Mouse (Mus musculus) large intestine, adult 2 months (tissue): ENCODE measurements around the gene Snap47. TPM values are rescaled to one million over a fixed set of nuclear protein-coding genes. Genes with fewer than 3 reads are reported as not detected.
"Not testable (repeated sequence)": the region's sequence is repeated elsewhere in the genome, so short reads cannot be mapped to it uniquely, and the experiment has no call there.

Experiments
- DNase-seq: peaks from one replicate; pipeline ENCODE4 v3.0.0-alpha.2; 2012; ENCODE audit warnings: low read depth, low spot score
- WGBS: fragments of 180-500 bp; shearing (Covaris S2); methylation state at CpG from one replicate; pipeline ENCODE4 v1.1.7; 2018; 5-methylcytosine and 5-hydroxymethylcytosine counted together
- polyA plus RNA-seq: library from polyadenylated mRNA; depleted of rRNA; stranded (reverse); fragments of >200 nt; gene quantifications from 2 replicates; pipeline ENCODE4 v1.2.3, GENCODE M21; 2012; rRNA removed

The Snap47 gene
- polyA plus RNA-seq, 1 experiment, result 21.6 TPM

DNA sequence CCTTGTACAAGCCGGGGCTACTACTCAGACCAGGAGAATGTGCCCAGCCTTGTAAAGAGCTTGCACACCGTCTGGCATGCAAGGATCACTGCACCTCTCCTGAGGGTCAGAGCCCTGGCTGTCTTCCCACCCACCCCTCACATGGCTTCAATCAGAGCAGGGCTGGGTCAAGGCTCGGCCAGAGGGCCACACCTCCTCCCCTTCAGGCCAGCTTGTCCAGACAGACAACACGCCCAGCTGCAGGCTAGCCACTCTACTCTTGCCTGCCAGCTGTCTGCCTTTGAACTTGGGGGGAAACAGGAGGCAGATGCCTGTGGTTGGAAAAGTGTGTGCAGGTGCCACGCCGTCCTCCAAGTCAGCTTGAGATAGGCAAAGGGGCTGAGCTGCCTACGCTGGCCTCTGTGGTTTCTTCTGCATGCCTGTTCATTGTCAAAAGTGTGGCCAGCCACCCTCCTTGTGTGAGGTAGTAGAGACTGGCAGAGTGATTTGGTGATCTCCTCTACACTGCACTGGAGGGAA is 66.5 kb downstream of the Snap47 start:
- no peak for DNase-seq
- WGBS, result 21% methylated on average over 7 of the region's 7 CpGs

DNA sequence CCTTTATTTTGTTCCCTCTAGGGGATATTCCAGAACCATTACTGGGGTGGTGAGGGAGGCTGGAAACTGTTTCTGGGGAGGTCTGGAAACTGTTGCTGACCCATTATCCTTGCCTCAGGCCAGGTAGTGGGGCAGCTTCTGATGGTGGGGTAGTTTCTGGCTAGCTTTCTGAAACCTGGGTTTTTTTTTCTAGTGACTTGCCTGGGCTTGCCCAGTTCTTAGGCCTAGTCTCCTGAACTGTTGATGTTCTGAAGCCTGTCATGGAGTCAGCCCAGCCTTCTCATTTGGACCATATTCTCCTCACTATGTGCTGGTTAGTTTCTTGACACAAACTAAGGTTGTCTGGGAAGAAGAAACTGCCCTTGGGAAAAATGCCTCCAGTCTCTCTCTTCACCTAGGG is 71.4 kb downstream of the Snap47 start:
- DNase-seq, result no peak

DNA sequence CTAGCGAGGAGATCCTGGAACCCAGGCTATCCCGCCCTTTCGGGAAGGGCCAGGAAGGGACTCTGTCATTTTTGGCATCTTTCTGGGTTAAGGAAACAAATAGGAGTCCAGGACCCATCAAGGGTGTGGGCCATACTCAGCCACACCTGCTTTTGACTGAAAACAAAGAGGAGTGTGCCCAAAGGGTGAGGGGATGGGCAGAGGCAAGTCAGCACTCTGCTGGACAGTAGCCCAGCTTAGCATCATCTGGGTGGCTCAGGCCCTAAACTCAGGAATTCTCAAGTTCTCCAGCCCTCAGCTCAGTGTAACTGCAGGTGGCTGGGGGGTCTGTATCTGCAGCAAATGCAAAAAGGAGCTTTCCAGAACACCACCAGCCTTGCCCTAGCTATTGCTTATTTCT is 73.0 kb downstream of the Snap47 start:
- WGBS, result 63% methylated on average over 3 of the region's 3 CpGs
- no peak for DNase-seq

DNA sequence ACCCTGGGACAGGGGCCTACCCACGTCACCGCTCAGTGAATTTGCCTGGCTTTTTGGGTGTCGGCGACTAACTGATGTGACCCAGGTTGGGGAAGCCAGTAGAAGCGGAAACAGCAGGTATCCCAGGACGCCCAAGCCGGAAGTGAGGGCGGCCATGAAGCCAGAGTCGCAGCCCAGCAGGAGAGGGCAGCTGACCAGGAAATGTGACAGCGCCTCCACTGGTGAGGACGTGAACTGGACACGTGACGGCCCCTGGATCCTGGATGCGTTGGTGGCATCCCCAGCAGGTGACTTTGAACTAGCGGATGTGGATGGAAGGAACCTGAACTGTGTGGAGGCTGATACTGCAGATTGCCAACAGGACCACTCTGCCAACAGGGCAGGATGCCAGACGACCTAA is 75.5 kb downstream of the Snap47 start, which contains the start of gene Prss38:
TSS of gene Prss38 (minus strand) at position 183 of the 400 bp plus-strand sequence.
- DNase-seq, result no peak
- 81% methylated on average over 16 of the region's 16 CpGs for WGBS

DNA sequence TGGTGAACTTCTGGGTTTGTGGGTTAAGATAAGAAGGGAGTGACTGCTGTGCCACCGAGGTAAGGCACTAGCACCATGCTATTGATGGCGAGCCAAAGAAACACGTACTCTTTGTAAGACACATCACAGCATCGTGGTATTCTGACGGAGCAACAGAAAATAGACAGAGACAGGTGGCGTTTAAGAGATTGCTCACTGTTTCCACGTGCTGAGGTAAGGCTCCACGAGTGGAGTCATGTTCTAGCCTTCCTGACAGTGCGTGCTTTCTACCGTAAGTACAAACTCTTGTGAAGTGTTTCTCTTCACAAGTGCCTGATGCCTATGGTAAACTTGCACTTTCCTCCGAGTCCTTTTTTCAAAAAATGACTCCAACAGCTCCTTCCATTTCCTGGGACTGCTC is 81.1 kb downstream of the Snap47 start:
- no peak for DNase-seq
- 75% methylated on average over 11 of the region's 11 CpGs for WGBS

DNA sequence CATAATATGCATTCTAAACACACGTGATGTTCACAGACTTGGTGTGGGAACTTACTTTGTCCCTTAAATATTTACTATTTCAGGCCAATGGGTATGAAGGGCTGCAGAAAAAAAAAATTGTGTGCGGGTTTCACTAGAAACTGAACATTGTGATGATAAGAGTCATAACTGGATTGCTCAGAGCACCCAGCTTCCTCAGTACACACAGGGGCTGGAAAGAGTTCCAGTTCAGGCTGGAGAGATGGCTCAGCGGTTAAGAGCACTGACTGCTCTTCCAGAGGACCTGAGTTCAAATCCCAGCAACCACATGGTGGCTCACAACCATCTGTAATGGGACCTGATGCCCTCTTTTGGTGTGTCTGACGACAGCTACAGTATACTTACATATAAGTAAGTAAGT is 83.0 kb downstream of the Snap47 start:
- 70% methylated on average over 4 of the region's 4 CpGs for WGBS

DNA sequence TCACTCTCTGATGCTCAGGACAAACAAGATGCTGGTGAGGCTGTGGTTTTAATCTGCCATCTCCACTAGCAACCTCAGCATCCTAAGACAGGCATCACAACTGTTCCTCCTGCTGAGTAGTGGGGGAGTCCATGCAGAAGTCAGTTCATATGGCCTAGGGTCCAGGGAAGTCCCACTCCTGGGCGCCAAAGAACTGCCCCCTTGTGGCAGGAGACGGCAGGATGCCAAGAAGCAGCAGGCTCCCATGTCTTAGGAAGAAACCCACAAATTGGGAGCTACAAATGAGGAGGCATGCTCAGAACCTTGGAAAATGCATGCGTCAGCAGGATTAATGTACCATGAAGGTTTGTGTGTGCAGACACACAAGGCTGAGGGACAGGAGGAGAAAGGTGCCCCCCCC is 84.4 kb downstream of the Snap47 start:
- DNase-seq, result no peak

More for the DNA sequence above, 83.0 kb downstream of the Snap47 start:
- not testable (repeated sequence) for DNase-seq

DNA sequence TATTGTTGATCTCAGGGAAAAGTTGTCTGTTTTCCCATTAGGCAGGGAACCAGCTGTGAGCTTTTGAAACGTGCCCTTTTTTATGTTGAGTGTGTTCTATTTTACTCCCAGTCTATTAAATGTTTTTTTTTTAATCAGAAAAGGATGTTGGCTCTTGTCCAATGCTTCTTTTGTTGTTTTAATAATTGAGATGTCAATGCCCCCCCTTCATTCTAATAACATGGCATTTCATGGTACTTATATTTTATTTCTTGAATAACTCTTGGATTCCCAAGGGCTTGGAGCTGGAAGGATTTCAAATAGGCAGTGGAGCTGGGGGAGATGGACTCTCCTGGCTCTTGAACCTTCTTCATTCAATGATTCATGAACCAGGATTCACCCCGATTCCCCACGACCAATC is 85.0 kb downstream of the Snap47 start:
- WGBS, result 74% methylated on average over 3 of the region's 3 CpGs
- DNase-seq, result no peak

More for the DNA sequence above, 84.4 kb downstream of the Snap47 start:
- WGBS, result 47% methylated on average over 3 of the region's 3 CpGs

DNA sequence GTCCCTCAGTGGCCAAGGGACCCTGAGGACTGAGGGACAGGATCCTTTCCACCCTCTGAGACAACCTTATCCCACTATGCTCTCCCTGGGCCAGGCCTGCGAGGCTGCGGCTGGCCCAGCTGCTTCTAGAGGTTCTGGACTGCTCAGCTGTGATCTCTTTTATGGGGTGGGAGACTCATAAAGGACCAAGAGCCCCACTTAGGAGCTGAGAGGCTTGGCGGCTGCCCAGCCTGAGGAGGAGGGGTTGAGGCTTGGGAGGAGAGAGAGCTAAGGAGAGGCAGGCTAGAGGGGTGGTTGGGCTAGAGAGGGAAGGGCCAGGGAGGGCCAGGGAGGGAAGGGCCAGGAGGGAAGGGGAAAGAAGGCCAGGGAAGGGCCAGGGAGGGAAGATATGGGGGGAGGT is 86.6 kb downstream of the Snap47 start:
- no peak for DNase-seq
- 33% methylated on average over 3 of the region's 3 CpGs for WGBS

DNA sequence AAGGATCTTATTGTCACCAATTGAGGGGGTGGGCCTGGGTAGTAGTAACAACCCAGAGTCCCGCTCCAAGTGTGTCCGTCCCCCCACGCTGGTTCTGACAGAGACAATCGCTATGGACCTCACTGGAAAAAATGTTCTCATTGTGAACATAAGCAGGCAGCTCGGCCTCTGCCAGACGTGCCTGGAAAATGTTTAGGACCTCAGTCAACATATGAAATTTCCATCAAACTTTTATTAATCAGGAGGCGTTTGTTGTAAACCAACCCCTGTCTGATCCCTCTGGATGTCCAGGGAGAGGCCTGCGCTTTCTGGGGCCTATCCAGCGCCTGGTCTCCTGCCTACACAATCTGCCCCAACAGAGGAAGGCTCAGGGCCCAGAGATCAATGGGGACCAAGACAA is 87.0 kb downstream of the Snap47 start:
- DNase-seq, result no peak
- 78% methylated on average over 9 of the region's 9 CpGs for WGBS

DNA sequence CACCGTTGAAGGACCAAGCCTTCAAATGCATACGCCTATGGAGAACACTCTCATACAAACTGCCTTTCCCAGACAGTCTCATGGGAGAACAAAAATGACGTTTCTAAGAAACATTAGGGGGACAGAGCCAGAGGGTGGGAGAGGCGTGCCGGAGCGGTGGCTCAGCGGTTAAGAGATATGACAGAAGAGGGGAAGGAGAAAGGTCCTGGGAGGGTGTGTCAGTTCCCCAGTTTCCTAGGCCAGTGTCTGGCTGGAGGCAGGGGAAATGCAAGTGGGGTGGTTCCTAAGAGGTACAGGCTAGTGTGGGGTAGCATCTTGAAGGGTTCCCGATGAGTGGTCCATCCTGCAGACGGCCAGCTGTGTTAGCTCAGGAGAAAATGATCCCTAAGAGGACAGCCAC is 89.7 kb downstream of the Snap47 start:
- 75% methylated on average over 9 of the region's 9 CpGs for WGBS

More for the DNA sequence above, 89.7 kb downstream of the Snap47 start:
- DNase-seq, result no peak

Other genes with a start within 250 kb of the Snap47 start
- 36.9 and 46.1 TPM in 2 replicates for gene Mrpl55, start 248.7 kb downstream of the Snap47 start, polyA plus RNA-seq
- gene 2310033P09Rik, start 242.9 kb downstream of the Snap47 start, polyA plus RNA-seq, result 21.1 and 21.6 TPM in 2 replicates
- 693 and 778 TPM in 2 replicates for gene Arf1, start 222.9 kb downstream of the Snap47 start, polyA plus RNA-seq
- gene Wnt3a, start 160.4 kb downstream of the Snap47 start, polyA plus RNA-seq, result not detected in 2 replicates
- 1.0 and 1.4 TPM in 2 replicates for gene Wnt9a, start 144.3 kb downstream of the Snap47 start, polyA plus RNA-seq
- gene Prss38, start 75.5 kb downstream of the Snap47 start, polyA plus RNA-seq, result not detected in 2 replicates
- gene Jmjd4, start 1.1 kb downstream of the Snap47 start, polyA plus RNA-seq, result 3.8 and 4.9 TPM in 2 replicates
- gene Zfp867, start 21.3 kb upstream of the Snap47 start, polyA plus RNA-seq, result 0.46 and 0.48 TPM in 2 replicates
- gene Zkscan17, start 75.6 kb upstream of the Snap47 start, polyA plus RNA-seq, result 6.1 and 6.6 TPM in 2 replicates
- 0.30 and 0.43 TPM in 2 replicates for gene Nlrp3, start 90.4 kb upstream of the Snap47 start, polyA plus RNA-seq
- gene Olfr222, start 125.0 kb upstream of the Snap47 start, polyA plus RNA-seq, result not detected in 2 replicates
- gene Olfr223, start 142.1 kb upstream of the Snap47 start, polyA plus RNA-seq, result not detected in 2 replicates
- gene Mprip, start 210.1 kb upstream of the Snap47 start, polyA plus RNA-seq, result 59.1 and 72.2 TPM in 2 replicates